Mouse (Mus musculus) bone marrow, adult 2 months (tissue): Measurements from ENCODE around the gene Camkk2. TPM values are rescaled to one million over a fixed set of nuclear protein-coding genes. Genes with fewer than 3 reads are reported as not detected.

Experiments used
- H3K27ac ChIP-seq: fragments of 200-500 bp; 2 replicates; pipeline ENCODE4 v1.5.1; 2012; ENCODE audit warnings: low read depth, mild to moderate bottlenecking, control low read depth, inconsistent platforms, low read length; ENCODE audit not compliant: control insufficient read depth, poor library complexity, insufficient read depth
- H3K4me1 ChIP-seq: fragments of 200-500 bp; 2 replicates; pipeline ENCODE4 v1.6.1; 2011; ENCODE audit warnings: low read length; ENCODE audit not compliant: control insufficient read depth, insufficient read depth
- H3K4me3 ChIP-seq: fragments of 200-500 bp; replicated peaks from 2 replicates; pipeline ENCODE3; 2011; ENCODE audit warnings: mild to moderate bottlenecking, low read depth, low read length, control low read depth; ENCODE audit not compliant: control insufficient read depth
- CTCF ChIP-seq: fragments of 200-500 bp; IDR thresholded peaks from 2 replicates; pipeline ENCODE4 v1.5.1; 2011; ENCODE audit warnings: low read length, control low read depth; ENCODE audit not compliant: control insufficient read depth, insufficient read depth
- POLR2A ChIP-seq: fragments of 200-500 bp; IDR thresholded peaks from 2 replicates; pipeline ENCODE4 v1.6.1; 2011; ENCODE audit warnings: low read depth, mild to moderate bottlenecking, control low read depth, low read length, borderline replicate concordance; ENCODE audit not compliant: control insufficient read depth
- WGBS: fragments of 180-500 bp; shearing (Covaris S2); methylation state at CpG from one replicate; pipeline ENCODE4 v1.1.7; 2018; 5-methylcytosine and 5-hydroxymethylcytosine counted together
- polyA plus RNA-seq: library from polyadenylated mRNA; stranded (reverse); fragments of >200 nt; gene quantifications from 2 replicates; pipeline ENCODE4 v1.2.4, GENCODE M21; 2011; ENCODE audit warnings: low replicate concordance; ENCODE audit not compliant: missing spikeins, insufficient read depth, insufficient read length

The Camkk2 gene
- polyA plus RNA-seq, 1 experiment = 31.8 TPM

DNA sequence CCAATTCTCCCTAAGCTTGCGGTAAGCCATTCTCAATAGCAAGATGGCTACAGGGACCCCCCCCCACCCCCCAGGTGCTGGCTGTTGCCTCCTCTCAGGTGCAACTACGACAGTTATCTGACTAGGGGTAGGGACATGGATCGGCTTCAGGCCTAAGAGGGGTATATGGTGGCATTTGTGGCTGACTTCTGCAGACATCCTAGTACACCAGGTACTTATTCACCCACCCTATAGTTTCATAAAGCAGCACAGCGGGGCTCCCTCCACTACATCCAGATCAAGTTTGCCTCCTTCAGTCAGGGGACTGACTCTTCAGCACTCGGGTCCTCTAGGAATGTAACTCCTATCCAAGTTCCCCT lies 72.3 kb downstream of the Camkk2 start:
- 30% methylated on average over 5 of the region's 5 CpGs for WGBS
- Histone ChIP-seq H3K4me1 (no peaks in the 10 kb centered on the region), H3K27ac (peak overlapping the region; percentile 83), H3K4me3 (peak overlapping the region; percentile 74)
- TF ChIP-seq CTCF (no peak), POLR2A (no peak)

DNA sequence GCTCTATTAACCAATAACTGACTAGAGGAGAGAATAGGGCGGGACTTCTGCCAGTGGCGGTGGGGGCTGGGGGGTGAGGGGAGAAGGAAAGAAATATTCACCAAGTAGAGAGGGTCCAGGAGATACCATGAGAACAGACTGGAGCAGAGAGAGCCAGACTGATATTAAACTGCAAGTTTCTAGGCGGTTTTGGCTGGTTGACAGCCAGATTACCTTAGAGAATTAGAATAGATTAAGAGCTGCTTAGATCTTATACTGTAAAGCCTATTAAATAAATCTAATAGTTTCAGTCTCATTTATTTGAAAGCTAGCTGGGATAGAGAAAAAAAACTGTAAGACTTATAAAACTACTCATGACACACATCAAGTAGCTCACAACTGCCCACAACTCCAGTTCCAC lies 74.0 kb downstream of the Camkk2 start:
- 56% methylated on average over 3 of the region's 3 CpGs for whole genome bisulfite sequencing
- TF ChIP-seq POLR2A (no peak), CTCF (no peak)
- Histone ChIP-seq H3K27ac (no peak overlapping the region), H3K4me3 (no peak overlapping the region), H3K4me1 (no peaks in the 10 kb centered on the region; the same call in 1 of the 2 replicates)

DNA sequence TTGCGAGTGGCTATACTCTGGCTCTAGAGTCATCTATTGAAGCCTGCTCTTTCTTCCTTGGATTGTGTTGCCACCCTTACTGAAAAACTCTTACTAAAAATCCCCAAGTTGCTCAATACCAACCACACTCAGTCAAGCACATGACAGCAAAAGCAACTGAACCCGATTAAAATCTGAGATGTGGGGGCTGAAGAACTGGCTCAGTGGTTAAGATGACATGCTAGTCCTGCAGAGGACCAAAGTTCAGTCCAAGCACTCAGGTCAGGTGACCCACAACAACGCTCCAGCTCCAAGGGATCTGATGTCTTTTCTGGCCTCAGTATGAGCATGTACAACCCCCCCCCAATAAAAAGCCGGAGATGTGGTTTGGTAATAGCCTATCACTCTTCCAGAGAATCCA lies 74.6 kb downstream of the Camkk2 start:
- no peak overlapping the region for H3K27ac ChIP-seq
- no peak overlapping the region for H3K4me3 ChIP-seq
- H3K4me1 ChIP-seq = no peaks in the 10 kb centered on the region; the same call in 1 of the 2 replicates
- TF ChIP-seq CTCF (no peak), POLR2A (no peak)
- WGBS = 33% methylated on average over 4 of the region's 4 CpGs

DNA sequence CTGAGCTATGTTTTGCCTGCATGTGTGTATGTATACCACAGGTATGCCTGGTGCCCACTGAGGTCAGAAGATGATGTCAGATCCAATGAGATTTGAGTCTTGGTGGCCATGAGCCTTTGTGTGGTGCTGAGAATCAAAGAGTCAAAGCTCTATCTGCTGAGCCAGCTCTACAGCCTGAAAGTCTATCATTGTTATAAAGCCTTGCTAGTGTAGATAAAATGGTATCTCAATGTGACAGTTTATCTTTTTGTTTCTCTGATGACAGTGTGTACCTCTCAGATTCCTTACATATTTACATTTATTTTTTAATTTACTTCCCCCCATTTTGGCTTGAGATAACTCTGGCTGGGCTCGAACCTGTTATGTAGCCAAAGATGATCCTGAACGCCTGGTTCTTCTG lies 75.6 kb downstream of the Camkk2 start:
- H3K4me3 ChIP-seq = no peak overlapping the region
- H3K27ac ChIP-seq = no peak overlapping the region
- 56% methylated on average over 2 of the region's 2 CpGs for WGBS
- TF ChIP-seq CTCF (no peak), POLR2A (no peak)
- no peaks in the 10 kb centered on the region; the same call in 1 of the 2 replicates for H3K4me1 ChIP-seq

DNA sequence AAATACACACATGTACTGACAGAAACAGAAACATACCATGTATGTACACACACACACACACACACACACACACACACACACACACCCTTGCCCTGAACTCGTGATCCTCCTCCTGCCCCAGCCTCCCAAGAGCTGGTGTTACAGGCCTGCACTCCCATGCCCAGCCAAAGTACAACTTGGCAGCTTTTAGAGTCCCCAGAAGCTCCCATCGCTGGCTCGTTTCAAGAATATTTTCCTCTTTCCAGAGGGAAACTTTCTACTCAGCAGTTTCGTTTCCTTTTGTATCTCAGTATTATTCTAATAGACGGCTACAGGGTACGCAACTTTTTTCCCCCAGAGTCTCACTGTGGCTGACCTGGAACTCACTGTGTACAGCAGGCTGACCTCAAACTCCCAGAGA lies 77.1 kb downstream of the Camkk2 start:
- Histone ChIP-seq H3K27ac (no peak overlapping the region), H3K4me1 (no peaks in the 10 kb centered on the region; the same call in 1 of the 2 replicates), H3K4me3 (no peak overlapping the region)
- TF ChIP-seq POLR2A = no peak
- 70% methylated on average over 6 of the region's 6 CpGs for WGBS

DNA sequence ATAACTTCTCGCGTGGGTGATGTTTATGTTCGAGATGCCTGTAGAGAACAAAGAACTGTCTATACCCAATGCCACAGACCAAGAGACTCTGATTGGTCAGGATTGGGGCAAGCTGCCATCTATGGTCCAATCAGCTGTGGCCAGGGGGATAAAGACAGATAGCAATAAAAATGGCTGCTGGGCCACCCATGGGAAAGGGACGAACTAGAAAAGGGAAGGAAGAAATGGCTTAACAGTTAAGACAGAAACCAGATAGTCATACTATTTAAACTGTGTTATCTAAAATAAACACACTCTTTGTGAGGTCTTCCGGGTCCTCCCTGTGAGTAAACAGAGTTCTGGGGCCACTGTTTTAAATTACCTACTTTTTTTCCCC lies 78.4 kb downstream of the Camkk2 start:
- 20% methylated on average over 5 of the region's 5 CpGs for WGBS
- no peak overlapping the region for H3K4me3 ChIP-seq
- no peaks in the 10 kb centered on the region; the same call in 1 of the 2 replicates for H3K4me1 ChIP-seq
- TF ChIP-seq CTCF = no peak
- TF ChIP-seq POLR2A = no peak
- no peak overlapping the region for H3K27ac ChIP-seq

DNA sequence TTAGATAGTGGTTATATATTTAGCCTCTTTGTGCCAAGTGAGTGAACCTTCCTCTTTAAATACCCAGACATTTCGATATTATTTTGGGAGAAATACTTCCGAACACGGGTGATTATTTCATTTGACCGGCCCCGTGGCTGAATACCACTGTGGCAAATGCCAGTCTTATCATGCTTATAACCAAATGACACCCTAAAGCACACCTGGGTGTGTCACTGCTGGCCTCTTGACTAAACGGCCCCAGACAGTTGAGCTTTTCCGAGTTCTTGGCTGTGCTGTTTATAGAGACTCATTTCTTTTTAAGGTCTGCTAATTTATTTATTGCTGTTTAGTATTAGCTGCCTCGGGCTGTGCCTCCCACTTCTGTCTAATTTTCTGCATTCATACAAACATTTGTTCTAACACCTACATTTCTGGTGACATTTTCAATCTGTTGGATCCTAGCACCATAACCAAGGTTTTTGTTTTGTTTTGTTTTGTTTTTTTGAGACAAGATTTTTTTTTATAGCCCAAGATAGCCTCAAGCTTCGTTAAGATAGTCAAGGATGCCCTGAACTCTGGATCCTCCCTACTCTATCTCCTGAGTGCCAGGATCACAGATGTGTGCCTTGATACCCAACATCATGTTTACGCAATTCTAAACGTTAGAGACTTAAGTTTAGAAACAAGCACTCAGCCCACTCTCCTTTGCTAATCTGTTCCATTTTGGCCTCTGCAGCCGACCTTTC lies 78.9 kb downstream of the Camkk2 start:
- Histone ChIP-seq H3K4me1 (no peaks in the 10 kb centered on the region; the same call in 1 of the 2 replicates), H3K4me3 (no peak overlapping the region), H3K27ac (no peak overlapping the region)
- TF ChIP-seq POLR2A (no peak), CTCF (no peak)
- WGBS = 51% methylated on average over 12 of the region's 12 CpGs

DNA sequence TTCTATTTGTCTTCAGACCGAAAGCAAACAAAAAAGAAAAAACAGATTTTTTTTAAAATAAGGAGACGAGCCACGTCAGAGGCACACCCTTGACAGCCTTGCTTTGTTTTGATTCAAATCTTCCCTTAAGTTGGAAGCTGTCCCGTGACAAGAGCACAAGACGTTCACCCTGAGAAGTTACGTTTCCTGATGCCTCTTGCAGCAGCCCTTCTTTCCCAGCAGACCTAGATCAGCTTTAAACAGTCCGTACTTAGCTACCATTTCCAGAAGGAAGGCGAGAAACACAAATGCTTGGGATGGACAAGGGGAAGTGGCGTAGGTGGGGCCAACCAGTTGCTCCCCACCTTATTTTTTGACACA lies 80.5 kb downstream of the Camkk2 start:
- WGBS = 30% methylated on average over 9 of the region's 9 CpGs
- Histone ChIP-seq H3K27ac (no peak overlapping the region), H3K4me3 (no peak overlapping the region), H3K4me1 (no peaks in the 10 kb centered on the region; the same call in 1 of the 2 replicates)
- no peak for TF ChIP-seq CTCF
- TF ChIP-seq POLR2A = no peak
